Mouse (Mus musculus) cerebellum, adult 2 months (tissue): Measurements from ENCODE around the gene Sigmar1. TPM values are rescaled to one million over a fixed set of nuclear protein-coding genes. Genes with fewer than 3 reads are reported as not detected.
A peak's percentile ranks its signal among the peaks of the same experiment; 100 is the strongest.

Experiments
- DNase-seq, 2 experiments: peaks; one replicate each; pipeline ENCODE4 v3.0.0; 2021
- H3K27ac ChIP-seq: fragments of 200-500 bp; 2 replicates; pipeline ENCODE4 v1.5.1; 2012; ENCODE audit warnings: low read length, control low read depth, inconsistent platforms; ENCODE audit not compliant: insufficient read depth
- H3K27me3 ChIP-seq: fragments of 200-500 bp; 2 replicates; pipeline ENCODE4 v1.6.1; 2012; ENCODE audit warnings: inconsistent platforms, mild to moderate bottlenecking, low read length, moderate library complexity; ENCODE audit not compliant: control insufficient read depth, insufficient read depth
- H3K4me1 ChIP-seq: fragments of 200-500 bp; 2 replicates; pipeline ENCODE4 v1.6.1; 2011; ENCODE audit warnings: low read length; ENCODE audit not compliant: control insufficient read depth, insufficient read depth
- H3K4me3 ChIP-seq: fragments of 200-500 bp; replicated peaks from 2 replicates; pipeline ENCODE3; 2011; ENCODE audit warnings: mild to moderate bottlenecking, low read depth, low read length, control low read depth; ENCODE audit not compliant: insufficient read depth
- CTCF ChIP-seq: fragments of 200-500 bp; IDR thresholded peaks from 2 replicates; pipeline ENCODE4 v1.5.1; 2011; ENCODE audit warnings: low read depth, mild to moderate bottlenecking, control low read depth, low read length, moderate library complexity, borderline replicate concordance; ENCODE audit not compliant: insufficient read depth
- POLR2A ChIP-seq: fragments of 200-500 bp; IDR thresholded peaks from 2 replicates; pipeline ENCODE4 v1.6.1; 2011; ENCODE audit warnings: low read length, control low read depth, borderline replicate concordance; ENCODE audit not compliant: insufficient read depth
- WGBS: fragments of 180-500 bp; shearing (Covaris S2); methylation state at CpG from one replicate; pipeline ENCODE4 v1.1.7; 2018; 5-methylcytosine and 5-hydroxymethylcytosine counted together
- polyA plus RNA-seq: library from polyadenylated mRNA; depleted of rRNA; stranded (reverse); fragments of >200 nt; gene quantifications from 2 replicates; pipeline ENCODE4 v1.2.3, GENCODE M21; 2012

Sigmar1 gene
- polyA plus RNA-seq, 1 experiment, result 71.1 TPM

GRCm38 (mm10) chr4:41759656-41760287, 3.8 kb upstream of the Sigmar1 start:
- DNase-seq, result no peak
- Histone ChIP-seq H3K27me3 (no peaks in the 10 kb centered on the region), H3K4me3 (peak overlapping the region; percentile 56), H3K4me1 (peaks cover 43% of the 10 kb centered on the region), H3K27ac (peak overlapping the region; percentile 66)
- WGBS, result 40% methylated on average over 6 of the region's 6 CpGs
- TF ChIP-seq CTCF (no peak), POLR2A (no peak)

GRCm38 (mm10) chr4:41759206-41759605, 3.2 kb upstream of the Sigmar1 start:
- TF ChIP-seq POLR2A (no peak), CTCF (no peak)
- peaks cover 43% of the 10 kb centered on the region for H3K4me1 ChIP-seq
- no peak overlapping the region for H3K4me3 ChIP-seq
- peak overlapping the region; percentile 66; the same call in 1 of the 2 replicates for H3K27ac ChIP-seq
- DNase-seq, result no peak
- H3K27me3 ChIP-seq, result no peaks in the 10 kb centered on the region
- WGBS, result 29% methylated on average over 9 of the region's 9 CpGs

GRCm38 (mm10) chr4:41758701-41759100, 2.7 kb upstream of the Sigmar1 start:
- no peaks in the 10 kb centered on the region for H3K27me3 ChIP-seq
- no peak for TF ChIP-seq POLR2A
- no peak for TF ChIP-seq CTCF
- no peak for DNase-seq
- peaks cover 43% of the 10 kb centered on the region for H3K4me1 ChIP-seq
- H3K4me3 ChIP-seq, result no peak overlapping the region
- WGBS, result 89% methylated on average over 4 of the region's 4 CpGs
- no peak overlapping the region for H3K27ac ChIP-seq

- H3K4me1 ChIP-seq, result peaks cover 44% of the 10 kb centered on the region
- DNase-seq, result no peak
- WGBS, result 68% methylated on average over 11 of the region's 11 CpGs
- no peak overlapping the region for H3K4me3 ChIP-seq
- no peak overlapping the region for H3K27ac ChIP-seq
- H3K27me3 ChIP-seq, result no peaks in the 10 kb centered on the region
- TF ChIP-seq POLR2A (no peak), CTCF (no peak)
These were observed 2.1 kb upstream of the Sigmar1 start for GRCm38 (mm10) chr4:41758021-41758420.

- DNase-seq, result no peak
- H3K4me1 ChIP-seq, result peaks cover 39% of the 10 kb centered on the region
- H3K4me3 ChIP-seq, result no peak overlapping the region
- no peaks in the 10 kb centered on the region for H3K27me3 ChIP-seq
- TF ChIP-seq CTCF, result no peak
- TF ChIP-seq POLR2A, result no peak
- WGBS, result 87% methylated on average over 13 of the region's 13 CpGs
- no peak overlapping the region for H3K27ac ChIP-seq
These were observed 1.4 kb upstream of the Sigmar1 start for GRCm38 (mm10) chr4:41757321-41757720.

- peak in 1 of 2 experiments; percentile 48 for DNase-seq
- Histone ChIP-seq H3K4me1 (peaks cover 30% of the 10 kb centered on the region), H3K27ac (peak overlapping the region; percentile 80), H3K4me3 (peak overlapping the region; percentile 90), H3K27me3 (no peaks in the 10 kb centered on the region)
- TF ChIP-seq CTCF (no peak), POLR2A (no peak)
- WGBS, result 62% methylated on average over 8 of the region's 8 CpGs
These were observed 483 bp upstream of the Sigmar1 start for GRCm38 (mm10) chr4:41756440-41756839.

GRCm38 (mm10) chr4:41754797-41755337, 1.1 kb downstream of the Sigmar1 start, which contains the start of gene Galt:
TSS of gene Galt (plus strand) at chr4:41755228.
- DNase-seq, result peak in 1 of 2 experiments; percentile 88
- H3K27me3 ChIP-seq, result no peaks in the 10 kb centered on the region
- peak within 1 kb of the TSS; percentile 90 for H3K4me3 ChIP-seq
- peak within 1 kb of the TSS; percentile 93 for H3K27ac ChIP-seq
- H3K4me1 ChIP-seq, result peaks cover 20% of the 10 kb centered on the region
- no peak for TF ChIP-seq CTCF
- TF ChIP-seq POLR2A, result peak; percentile 36; the same call in 1 of the 2 replicates
- 10% methylated on average over 14 of the region's 14 CpGs for WGBS

- no peak for TF ChIP-seq POLR2A
- no peak for TF ChIP-seq CTCF
- Histone ChIP-seq H3K4me1 (no peaks in the 10 kb centered on the region), H3K27me3 (no peaks in the 10 kb centered on the region), H3K4me3 (no peak overlapping the region), H3K27ac (no peak overlapping the region)
- DNase-seq, result no peak
- WGBS, result 88% methylated on average over 1 of the region's 1 CpGs
These were observed 10.9 kb downstream of the Sigmar1 start for GRCm38 (mm10) chr4:41745021-41745420.
